Mouse (Mus musculus) heart, embryonic 14.5 days (tissue): ENCODE results near the gene Slc31a2. TPM values are rescaled to one million over a fixed set of nuclear protein-coding genes. Genes with fewer than 3 reads are reported as not detected.
"Not testable (repeated sequence)": the region's sequence is repeated elsewhere in the genome, so short reads cannot be mapped to it uniquely, and the experiment has no call there.

Experiments used
- ATAC-seq: fragments of 200-750 bp; cut with Nextera tagmentation; 2 replicates; pipeline ENCODE4 v1.8.0; 2017; ENCODE audit warnings: low read depth, moderate TSS enrichment; ENCODE audit not compliant: insufficient number of reproducible peaks, insufficient read depth, low FRiP score
- H3K27ac ChIP-seq, 2 experiments: fragments of 200-500 bp in 1 of 2; fragments of 300-500 bp in 1 of 2; sonication (generic) in 1 of 2; replicated peaks in 1 of 2; 2 replicates each; pipeline ENCODE4 v1.5.1; 2012 to 2014; ENCODE audit warnings: low read depth in 2 of 2, low read length in 2 of 2, control low read depth in 1 of 2, mild to moderate bottlenecking in 1 of 2, mixed read lengths in 1 of 2; ENCODE audit not compliant: control insufficient read depth in 1 of 2, insufficient read depth in 1 of 2
- H3K27me3 ChIP-seq: fragments of 300-500 bp; sonication (generic); 2 replicates; pipeline ENCODE4 v1.6.1; 2014; ENCODE audit warnings: mild to moderate bottlenecking, low read length, control low read depth; ENCODE audit not compliant: control insufficient read depth, insufficient read depth
- H3K36me3 ChIP-seq: fragments of 300-500 bp; sonication (generic); 2 replicates; pipeline ENCODE4 v1.6.1; 2014; ENCODE audit warnings: mild to moderate bottlenecking, control low read depth, low read length, mixed read lengths; ENCODE audit not compliant: control insufficient read depth, insufficient read depth
- H3K4me1 ChIP-seq, 2 experiments: fragments of 200-500 bp in 1 of 2; fragments of 300-500 bp in 1 of 2; sonication (generic) in 1 of 2; 2 replicates each; pipeline ENCODE4 v1.6.1; 2012 to 2014; ENCODE audit warnings: low read length in 2 of 2, control low read depth in 1 of 2, mixed read lengths in 1 of 2; ENCODE audit not compliant: control insufficient read depth in 2 of 2, insufficient read depth in 2 of 2
- H3K4me2 ChIP-seq: fragments of 300-500 bp; sonication (generic); 2 replicates; pipeline ENCODE4 v1.6.1; 2014; ENCODE audit warnings: mild to moderate bottlenecking, low read length
- H3K4me3 ChIP-seq, 2 experiments: fragments of 200-500 bp in 1 of 2; fragments of 300-500 bp in 1 of 2; sonication (generic) in 1 of 2; 2 replicates each; pipeline ENCODE4 v1.5.1; 2012 to 2014; ENCODE audit warnings: low read length in 2 of 2, mild to moderate bottlenecking in 2 of 2, control low read depth in 1 of 2, low read depth in 1 of 2, moderate library complexity in 1 of 2; ENCODE audit not compliant: control insufficient read depth in 1 of 2, insufficient read depth in 1 of 2
- H3K9ac ChIP-seq: fragments of 300-500 bp; sonication (generic); 2 replicates; pipeline ENCODE4 v1.6.1; 2014; ENCODE audit warnings: mild to moderate bottlenecking, low read length
- H3K9me3 ChIP-seq: fragments of 300-500 bp; sonication (generic); 2 replicates; pipeline ENCODE4 v1.6.1; 2016; ENCODE audit warnings: low read length, control low read depth; ENCODE audit not compliant: control insufficient read depth
- WGBS: fragments of 180-500 bp; shearing (Covaris S2); extraction: QIAGEN DNeasy Blood & Tissue Kit; methylation state at CpG from one replicate; pipeline ENCODE4 v1.1.7; 2014; 5-methylcytosine and 5-hydroxymethylcytosine counted together
- polyA plus RNA-seq: library from polyadenylated mRNA; unstranded; fragments of >200 nt; fragmentation: Nextera tagmentation; extraction: Ambion mirVana; gene quantifications from 2 replicates; pipeline ENCODE4 v1.2.1, GENCODE M21; 2014

Slc31a2 gene
- polyA plus RNA-seq, 1 experiment from 2014 or later = 20.7 TPM

DNA sequence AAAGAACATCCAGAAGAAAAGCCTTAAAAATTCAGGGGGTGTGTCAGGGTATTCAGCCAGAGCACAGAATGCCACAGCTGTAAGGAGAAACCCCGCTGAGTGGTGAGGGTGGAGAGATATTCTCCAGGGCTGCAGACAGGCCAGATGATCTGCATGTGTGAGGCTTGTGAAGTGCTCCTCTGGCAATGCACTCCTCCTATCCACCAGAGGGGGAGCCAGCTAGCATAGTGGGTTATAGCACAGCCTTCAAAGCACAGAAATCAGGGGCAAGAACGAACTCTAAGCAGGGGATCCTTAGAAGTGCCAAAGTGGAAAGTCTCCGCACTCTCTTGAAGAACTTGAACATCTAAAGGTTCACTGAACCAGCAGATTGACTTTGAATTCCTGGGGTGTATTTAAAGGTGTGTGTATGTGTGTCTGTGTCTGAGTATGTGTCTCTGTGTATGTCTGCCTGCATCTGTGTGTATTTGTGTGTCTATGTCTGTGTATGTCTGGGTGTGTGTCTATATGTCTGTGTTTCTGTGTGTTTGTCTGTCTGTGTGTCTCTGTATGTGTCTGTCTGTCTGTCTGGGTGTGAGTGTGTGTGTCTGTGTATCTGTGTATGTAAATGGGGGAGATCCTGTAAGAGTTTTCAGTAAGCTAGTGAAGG lies 11.3 kb upstream of the Slc31a2 start:
- no peaks in the 10 kb centered on the region for H3K36me3 ChIP-seq
- H3K9me3 ChIP-seq = no peaks in the 10 kb centered on the region
- no peak overlapping the region for H3K4me3 ChIP-seq
- no peak overlapping the region for H3K9ac ChIP-seq
- H3K27me3 ChIP-seq = no peaks in the 10 kb centered on the region
- ATAC-seq = no peak
- H3K27ac ChIP-seq = no peak overlapping the region
- H3K4me1 ChIP-seq = no peaks in the 10 kb centered on the region
- H3K4me2 ChIP-seq = no peak overlapping the region
- WGBS = 35% methylated on average over 3 of the region's 3 CpGs

- Histone ChIP-seq H3K4me2 (no peak overlapping the region), H3K27ac (no peak overlapping the region), H3K9me3 (no peaks in the 10 kb centered on the region), H3K4me3 (no peak overlapping the region), H3K36me3 (no peaks in the 10 kb centered on the region), H3K4me1 (no peaks in the 10 kb centered on the region), H3K27me3 (no peaks in the 10 kb centered on the region), H3K9ac (no peak overlapping the region)
- 85% methylated on average over 4 of the region's 4 CpGs for WGBS
- no peak for ATAC-seq
Observed at GRCm38 (mm10) chr4:62251776-62252175, 10.6 kb upstream of the Slc31a2 start.

- Histone ChIP-seq H3K9me3 (no peaks in the 10 kb centered on the region), H3K4me2 (no peak overlapping the region), H3K36me3 (no peaks in the 10 kb centered on the region), H3K4me1 (no peaks in the 10 kb centered on the region), H3K4me3 (no peak overlapping the region), H3K27ac (no peak overlapping the region), H3K9ac (no peak overlapping the region), H3K27me3 (no peaks in the 10 kb centered on the region)
- ATAC-seq = no peak
- WGBS = 53% methylated on average over 8 of the region's 8 CpGs
Observed at GRCm38 (mm10) chr4:62254551-62254950, 7.8 kb upstream of the Slc31a2 start.

DNA sequence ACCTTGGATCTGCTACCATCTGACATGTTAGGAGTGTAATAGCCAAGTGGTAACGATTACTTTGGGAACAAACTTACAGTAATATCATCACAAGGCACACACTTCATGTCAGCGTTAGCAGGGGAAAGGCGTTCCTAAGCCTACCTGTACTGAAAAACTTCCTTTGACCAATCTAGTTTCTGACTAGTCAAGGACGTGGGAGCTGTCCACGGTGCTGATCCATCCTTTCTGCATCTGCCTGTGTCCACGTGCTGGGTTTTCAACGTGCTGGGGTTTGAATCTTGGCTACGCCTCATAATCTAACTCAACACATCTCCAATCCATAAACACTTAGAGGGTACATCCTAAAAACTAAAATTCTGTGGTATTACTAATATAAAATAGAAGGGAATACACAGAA lies 5.4 kb upstream of the Slc31a2 start:
- Histone ChIP-seq H3K27me3 (no peaks in the 10 kb centered on the region), H3K9me3 (no peaks in the 10 kb centered on the region), H3K27ac (no peak overlapping the region), H3K36me3 (no peaks in the 10 kb centered on the region), H3K4me1 (no peaks in the 10 kb centered on the region), H3K4me3 (no peak overlapping the region), H3K4me2 (no peak overlapping the region), H3K9ac (no peak overlapping the region)
- no peak for ATAC-seq
- 25% methylated on average over 8 of the region's 8 CpGs for WGBS

GRCm38 (mm10) chr4:62263133-62263844 lies 927 bp downstream of the Slc31a2 start:
- WGBS = 37% methylated on average over 7 of the region's 7 CpGs
- no peaks in the 10 kb centered on the region for H3K27me3 ChIP-seq

GRCm38 (mm10) chr4:62265154-62265836 lies 2.9 kb downstream of the Slc31a2 start:
- H3K27me3 ChIP-seq = no peaks in the 10 kb centered on the region
- H3K9ac ChIP-seq = no peak overlapping the region
- H3K9me3 ChIP-seq = no peaks in the 10 kb centered on the region
- ATAC-seq = no peak
- H3K27ac ChIP-seq = no peak overlapping the region
- H3K4me2 ChIP-seq = no peak overlapping the region
- WGBS = 63% methylated on average over 10 of the region's 10 CpGs
- H3K4me3 ChIP-seq = no peak overlapping the region
- H3K4me1 ChIP-seq = peaks cover 0 to 2% of the 10 kb centered on the region in 2 experiments; a peak in 2 of 4 replicates
- H3K36me3 ChIP-seq = no peaks in the 10 kb centered on the region

More at GRCm38 (mm10) chr4:62263133-62263844, 927 bp downstream of the Slc31a2 start:
- no peak overlapping the region for H3K27ac ChIP-seq
- no peaks in the 10 kb centered on the region for H3K9me3 ChIP-seq
- no peak overlapping the region for H3K4me2 ChIP-seq
- no peak overlapping the region for H3K4me3 ChIP-seq
- H3K9ac ChIP-seq = no peak overlapping the region
- peaks cover 0 to 2% of the 10 kb centered on the region in 2 experiments; a peak in 2 of 4 replicates for H3K4me1 ChIP-seq
- ATAC-seq = no peak
- H3K36me3 ChIP-seq = no peaks in the 10 kb centered on the region

GRCm38 (mm10) chr4:62266016-62266415 lies 3.7 kb downstream of the Slc31a2 start:
- H3K27ac ChIP-seq, ATAC-seq, H3K9me3 ChIP-seq, H3K9ac ChIP-seq, H3K27me3 ChIP-seq, H3K4me3 ChIP-seq, H3K4me2 ChIP-seq, H3K4me1 ChIP-seq, H3K36me3 ChIP-seq: not testable (repeated sequence)
- 68% methylated on average over 7 of the region's 7 CpGs for WGBS
